Mouse (Mus musculus): ENCODE data around the gene Dnmbp.

- no peak for TF ChIP-seq BHLHE40 (IDR thresholded peaks at IDR 0.05; ENCODE audit: borderline replicate concordance, low read depth, low read length)
- TF ChIP-seq POLR2AphosphoS2 (IDR thresholded peaks at IDR 0.05; ENCODE audit: low read length), result no peak
- TF ChIP-seq NRF1 (IDR thresholded peaks at IDR 0.05; ENCODE audit: insufficient read depth, low read depth, low read length, poor library complexity, severe bottlenecking), result no peak
These were observed 82.6 kb downstream of the Dnmbp start for GRCm38 (mm10) chr19:43857347-43857746.

Measured in MEL (cell line).